Mouse (Mus musculus) heart, postnatal 10 days (tissue): ENCODE measurements around the gene Tsc2. TPM values are rescaled to one million over a fixed set of nuclear protein-coding genes. Genes with fewer than 3 reads are reported as not detected.
A peak's percentile ranks its signal among the peaks of the same experiment; 100 is the strongest.

Experiments
- DNase-seq, 2 experiments: peaks; one replicate each; pipeline ENCODE4 v3.0.0; 2021
- intact Hi-C: fragments of 180-260 bp; cut with DNase I; formaldehyde crosslinking; loops from one replicate; pipeline ENCODE4 v1.15.1; 2025
- total RNA-seq, 2 experiments: library from RNA; stranded (reverse); gene quantifications; 2 replicates each; pipeline ENCODE4 v1.2.3; 2021

The Tsc2 gene
- total RNA-seq, 2 experiments from 2014 or later: 86.0 to 95.6 TPM

DNA sequence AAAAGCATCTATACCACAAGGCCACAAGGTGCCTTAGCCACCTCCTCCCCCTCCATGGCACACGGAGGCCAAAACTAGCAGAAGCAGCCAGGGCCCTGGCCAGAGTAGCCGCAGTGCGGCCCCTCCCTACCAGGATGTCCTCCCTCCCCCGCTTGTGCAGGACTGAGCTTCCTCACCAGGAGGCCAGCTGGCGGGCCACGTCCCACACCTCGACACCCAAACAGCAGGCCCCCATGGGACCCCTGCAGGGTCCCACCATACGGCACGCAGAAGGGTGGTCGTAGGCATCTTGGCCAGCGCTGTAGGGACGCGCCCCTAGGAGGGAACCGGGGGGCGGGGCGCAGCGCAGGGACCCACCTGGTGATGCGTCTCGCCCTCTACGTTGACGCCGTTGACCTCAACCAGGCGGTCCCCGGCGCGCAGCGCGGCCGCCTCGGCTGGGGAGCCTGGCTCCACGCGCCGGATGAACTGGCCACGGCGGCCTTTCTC, 17.2 kb upstream of the Tsc2 start:
- intact Hi-C loops: loop anchor here (2.0 to 5.0 kb wide), 3 partner anchors 17 to 52 kb away; partner anchors contain the start of genes Nthl1 and Tsc2
- DNase-seq: peak; percentile 71

DNA sequence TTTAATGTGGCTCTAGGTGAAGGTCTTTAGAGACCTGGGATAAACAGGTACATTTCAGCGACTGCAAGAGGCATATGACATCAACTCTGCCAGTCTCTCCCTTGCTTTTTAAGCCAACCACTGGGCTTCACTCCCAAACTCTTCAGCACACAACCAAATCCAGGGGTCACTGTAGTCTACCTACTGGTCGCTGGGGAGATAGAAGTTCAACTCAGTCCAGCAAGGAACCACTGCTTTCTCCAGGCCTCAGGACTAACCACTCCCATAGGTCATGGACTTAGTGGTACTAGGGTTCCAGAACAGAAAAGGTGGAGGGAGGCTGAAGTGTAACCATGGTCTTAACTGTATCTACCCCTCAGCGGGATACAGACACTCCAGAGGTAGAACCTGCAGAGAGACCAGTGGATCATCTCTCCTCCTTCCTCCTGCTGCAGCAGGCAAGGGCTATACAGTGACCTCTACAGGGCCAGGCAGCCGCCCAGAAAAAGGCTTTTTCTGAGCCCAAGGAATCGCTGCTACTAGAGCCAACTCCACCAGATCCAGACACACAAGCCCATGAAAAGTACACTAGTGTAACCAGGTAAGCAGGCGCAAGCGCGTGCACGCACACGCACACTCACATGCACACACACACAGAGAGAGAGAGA, 16.4 kb upstream of the Tsc2 start:
- intact Hi-C loops: no loop called here
- no peak for DNase-seq

DNA sequence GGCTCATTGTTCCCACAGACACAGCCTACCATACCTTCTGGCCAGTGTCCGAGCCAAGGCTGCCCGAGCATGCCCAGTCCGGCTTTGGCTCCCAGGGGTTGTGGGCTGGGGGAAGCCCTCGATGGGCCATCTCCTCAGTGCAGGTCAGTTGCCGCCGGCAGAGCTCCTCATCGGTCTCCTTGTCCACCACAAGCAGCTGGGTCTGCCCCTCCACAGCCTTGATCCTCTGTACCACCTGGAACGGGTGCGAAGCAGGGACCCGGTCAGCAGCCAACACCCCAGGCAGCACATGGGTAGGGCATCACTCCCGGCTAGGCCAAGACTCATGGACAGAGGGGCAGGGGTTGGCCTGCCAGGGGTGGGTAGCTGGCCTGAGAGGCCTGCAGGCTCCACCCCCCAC, 15.1 kb upstream of the Tsc2 start:
- intact Hi-C loops: no loop called here

DNA sequence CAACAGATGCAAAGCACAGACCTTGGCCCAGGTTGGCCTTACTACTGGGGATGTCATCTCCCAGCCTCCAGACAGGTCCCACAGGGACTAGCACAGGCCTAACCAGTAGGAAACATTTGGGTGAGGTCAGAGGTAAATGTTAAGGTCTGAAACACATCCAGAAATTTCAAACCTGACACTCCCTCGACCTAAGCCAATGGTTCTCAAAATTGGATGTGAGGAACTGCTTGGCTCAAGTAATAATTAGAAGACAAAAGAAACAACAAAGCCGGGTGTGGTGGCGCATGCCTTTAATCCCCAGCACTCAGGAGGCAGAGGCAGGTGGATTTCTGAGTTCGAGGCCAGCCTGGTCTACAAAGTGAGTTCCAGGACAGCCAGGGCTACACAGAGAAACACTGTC, 14.0 kb upstream of the Tsc2 start:
- no peak for DNase-seq
- intact Hi-C loops: no loop called here

More for the DNA sequence above, 15.1 kb upstream of the Tsc2 start:
- DNase-seq: no peak

DNA sequence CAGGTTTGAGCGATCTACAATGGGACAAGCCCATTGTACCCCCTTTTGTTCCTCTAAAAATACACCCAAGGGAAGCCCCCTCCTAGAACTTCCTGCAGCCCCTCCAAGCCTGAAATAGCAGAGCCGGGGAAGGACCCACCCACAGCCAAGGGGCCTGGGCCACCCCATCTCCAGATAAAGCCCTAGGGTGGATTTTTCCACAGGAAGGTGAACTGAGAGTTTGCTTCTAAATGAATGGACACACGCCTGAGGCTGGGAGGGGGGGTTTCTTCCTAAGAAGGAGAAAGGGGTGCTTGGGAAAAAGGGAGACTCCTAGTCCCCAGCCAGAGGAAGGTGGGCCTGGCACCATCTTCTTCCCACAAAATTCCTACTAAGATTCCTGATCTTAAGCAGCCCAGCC, 13.5 kb upstream of the Tsc2 start:
- DNase-seq: no peak
- intact Hi-C loops: no loop called here

DNA sequence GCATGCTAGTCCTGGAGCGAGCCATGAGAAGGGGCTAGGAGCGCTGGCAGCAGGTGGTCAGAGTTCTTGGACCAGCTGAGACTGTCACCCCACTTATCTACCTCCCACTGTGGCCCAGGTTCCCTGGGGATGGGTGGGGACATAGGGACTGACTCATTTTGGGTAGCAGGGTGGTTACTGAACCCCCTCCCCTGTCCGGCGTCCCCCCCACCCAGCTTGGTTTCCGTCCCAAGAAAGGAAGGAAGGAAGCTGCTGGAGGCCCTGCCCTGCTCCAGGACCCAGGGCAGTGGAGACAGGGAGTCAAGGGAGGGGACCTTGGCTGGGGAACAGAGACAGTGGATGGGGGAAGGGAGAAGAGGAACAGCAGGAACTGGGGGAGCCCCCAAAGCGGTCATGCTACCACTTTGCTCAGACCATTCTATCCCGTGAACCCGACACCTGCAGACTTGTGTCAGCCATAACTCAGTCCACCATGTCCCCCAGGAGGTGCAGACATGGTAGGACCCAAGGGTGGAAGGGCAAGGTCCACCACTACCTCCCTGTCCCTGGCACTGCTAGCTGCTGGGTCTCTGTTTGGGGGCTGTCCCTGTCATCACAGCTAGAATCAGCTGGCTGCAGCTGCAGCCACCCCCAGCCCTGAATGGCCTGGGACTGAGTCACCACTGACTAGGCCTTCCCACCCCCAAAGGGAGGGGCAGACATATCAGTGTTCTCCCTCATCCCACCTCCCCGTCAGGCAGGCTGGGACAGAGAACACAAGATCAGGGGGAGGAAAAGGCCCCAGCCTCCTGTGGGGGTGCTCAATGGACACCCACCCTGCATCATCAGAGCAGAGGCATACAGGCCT, 12.7 kb upstream of the Tsc2 start:
- peak; percentile 67 to 69 for DNase-seq
- intact Hi-C loops: no loop called here

DNA sequence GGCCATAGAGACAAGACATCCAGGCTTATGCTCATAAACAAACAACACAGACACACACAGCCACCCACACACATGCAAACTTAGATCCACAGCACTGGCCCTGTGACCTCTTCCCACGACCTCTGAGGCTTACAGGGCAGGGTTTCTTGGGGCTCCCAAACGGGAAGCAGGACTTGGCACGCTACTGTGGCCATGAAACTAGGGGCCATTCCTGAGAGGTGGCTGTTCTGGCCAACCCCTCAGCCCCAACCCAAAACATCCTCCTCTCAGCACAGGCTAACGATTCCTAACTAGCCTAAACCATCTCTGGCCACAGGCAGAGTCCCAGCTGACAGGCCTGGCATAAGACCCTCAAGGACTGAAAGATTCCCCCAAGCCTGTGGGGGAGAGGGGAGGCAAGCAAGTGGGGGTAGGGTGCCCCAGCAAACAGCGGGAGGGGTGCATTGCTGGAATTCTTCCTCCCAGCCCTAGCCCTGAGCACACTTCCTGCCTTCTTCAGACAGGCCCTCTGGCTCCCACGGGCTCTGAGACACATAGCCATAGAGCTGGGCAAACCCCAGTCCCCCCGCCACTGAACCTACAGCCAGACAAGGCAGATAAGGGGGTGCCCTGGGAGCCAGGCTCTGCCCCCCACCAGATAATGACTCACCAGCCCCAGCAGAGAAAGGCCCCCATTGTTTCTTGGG, 11.7 kb upstream of the Tsc2 start:
- DNase-seq: peak in 1 of 2 experiments; percentile 49
- intact Hi-C loops: no loop called here

DNA sequence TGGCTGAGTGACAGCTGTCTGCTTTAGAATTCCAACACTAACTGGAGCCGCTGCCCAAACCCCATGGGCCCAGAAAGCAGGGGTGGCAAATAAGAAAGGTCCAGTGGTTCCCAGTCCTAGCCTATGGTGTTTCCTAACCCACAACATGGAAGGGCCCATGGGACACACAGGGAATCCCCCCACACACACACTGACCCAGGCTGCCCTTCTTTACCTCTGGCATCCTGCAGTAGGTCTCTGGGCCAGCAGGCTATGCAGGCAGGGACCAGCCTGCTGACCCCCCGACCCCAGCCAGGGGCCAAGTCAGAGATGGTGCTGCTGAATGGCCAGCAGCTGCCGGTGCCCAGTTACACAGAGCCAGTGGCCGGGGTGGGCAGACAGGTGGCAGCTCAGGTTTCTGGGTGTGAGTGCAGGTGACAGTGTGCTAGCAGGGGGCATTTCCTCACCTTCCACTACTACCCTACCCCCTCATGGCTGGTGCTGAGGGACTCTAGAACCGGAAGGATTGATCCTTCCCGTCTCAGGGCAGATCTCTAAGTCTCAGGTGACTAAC, 10.4 kb upstream of the Tsc2 start:
- intact Hi-C loops: no loop called here
- no peak for DNase-seq

DNA sequence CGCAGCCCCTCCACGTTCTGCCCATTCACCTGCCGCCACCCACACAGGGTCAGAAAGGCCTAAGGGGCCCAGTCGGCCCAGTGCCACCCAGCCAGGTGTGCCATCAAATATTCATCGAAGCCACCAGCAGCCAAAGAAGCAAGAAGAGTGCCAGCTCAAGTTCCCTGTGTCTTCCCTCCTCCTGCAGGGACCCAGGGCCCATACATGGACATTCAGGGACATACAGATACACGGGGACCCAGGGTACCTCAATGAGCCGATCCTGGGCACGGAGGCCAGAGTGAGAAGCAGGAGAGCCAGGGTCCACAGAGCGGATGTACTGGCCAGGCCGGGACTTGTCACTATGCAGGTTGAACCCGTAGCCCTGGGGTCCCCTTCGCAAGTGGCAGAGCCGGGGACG, 9.5 kb upstream of the Tsc2 start:
- intact Hi-C loops: no loop called here
- no peak for DNase-seq

DNA sequence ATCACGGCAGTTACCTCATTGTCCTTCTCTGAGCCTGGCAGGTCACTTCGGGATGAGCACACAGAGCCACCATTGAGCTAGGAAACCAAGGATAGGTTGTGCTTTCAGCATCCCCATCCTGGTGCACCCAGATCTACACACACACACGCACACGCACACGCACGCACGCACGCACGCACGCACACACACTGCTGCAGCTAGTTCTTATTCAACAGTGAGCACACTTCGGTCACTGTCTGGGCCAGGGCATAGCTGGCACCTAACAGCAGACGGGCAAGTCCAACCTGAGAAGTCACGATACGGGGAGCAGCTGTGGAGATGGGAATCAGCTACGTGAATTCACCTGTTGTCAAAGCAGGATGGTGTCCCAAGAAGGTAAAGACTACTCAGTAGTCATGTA, 8.2 kb upstream of the Tsc2 start:
- no peak for DNase-seq
- intact Hi-C loops: no loop called here

DNA sequence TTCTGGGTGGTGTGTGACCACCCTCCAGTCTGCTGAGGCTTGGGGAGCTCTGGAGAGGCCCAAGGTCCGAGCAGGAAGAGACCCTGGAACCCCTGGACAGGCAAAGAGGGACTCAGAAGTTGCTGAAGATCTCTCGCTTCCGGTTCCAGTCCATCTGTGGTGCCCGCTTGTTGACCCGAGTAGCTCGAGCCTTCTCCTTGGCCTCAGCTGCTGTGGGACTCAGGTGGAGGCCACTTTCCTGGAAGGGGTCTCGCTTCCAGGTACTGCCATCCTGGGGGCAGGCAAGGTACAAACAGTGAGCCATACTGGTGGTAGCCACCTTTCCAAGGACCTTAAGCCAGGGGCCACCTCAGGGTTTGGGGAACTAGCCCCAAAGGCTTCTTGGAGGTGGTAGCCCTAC, 7.7 kb upstream of the Tsc2 start:
- no peak for DNase-seq
- intact Hi-C loops: no loop called here

DNA sequence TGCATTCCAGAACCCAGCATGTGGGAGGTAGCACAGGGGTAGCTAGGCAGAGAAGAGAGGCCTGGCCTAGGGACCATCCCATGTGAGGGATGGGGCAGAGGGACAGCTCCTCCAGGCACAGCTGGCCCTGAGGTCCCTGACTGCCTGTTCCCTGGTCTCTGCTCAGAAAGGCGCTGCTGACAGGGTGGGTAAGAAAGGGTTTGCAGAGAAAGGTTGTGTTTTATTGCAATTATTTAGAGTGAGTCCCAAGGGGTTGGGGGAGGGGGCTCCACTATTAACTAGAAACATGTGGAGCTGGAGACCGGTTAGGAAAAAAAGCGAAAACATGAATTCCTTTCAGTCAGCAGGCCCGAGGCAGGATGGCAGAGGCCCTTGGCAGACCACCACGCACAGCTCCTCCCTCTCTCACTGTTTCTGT, 7.2 kb upstream of the Tsc2 start:
- peak in 1 of 2 experiments; percentile 50 for DNase-seq
- intact Hi-C loops: no loop called here

DNA sequence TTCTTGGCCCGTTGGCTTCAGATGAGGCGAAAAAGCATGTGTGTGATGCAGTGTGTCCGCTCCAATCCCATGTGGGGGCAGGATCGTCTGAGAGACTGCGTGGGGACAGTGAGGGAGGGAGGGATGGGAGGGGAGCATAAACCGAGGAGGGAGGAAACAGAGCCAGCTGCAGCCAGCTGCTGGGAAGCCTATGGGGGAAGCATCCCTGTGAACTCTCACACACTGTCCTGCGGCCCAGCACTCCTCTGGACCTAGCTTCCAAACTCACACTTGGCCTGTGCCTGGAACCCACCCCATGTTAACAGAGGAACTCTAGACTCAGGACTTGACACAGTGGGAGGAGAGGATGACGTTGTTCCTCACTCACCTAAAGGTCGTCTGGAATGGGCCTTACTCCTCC, 6.4 kb upstream of the Tsc2 start:
- DNase-seq: peak; percentile 81 to 86
- intact Hi-C loops: no loop called here

DNA sequence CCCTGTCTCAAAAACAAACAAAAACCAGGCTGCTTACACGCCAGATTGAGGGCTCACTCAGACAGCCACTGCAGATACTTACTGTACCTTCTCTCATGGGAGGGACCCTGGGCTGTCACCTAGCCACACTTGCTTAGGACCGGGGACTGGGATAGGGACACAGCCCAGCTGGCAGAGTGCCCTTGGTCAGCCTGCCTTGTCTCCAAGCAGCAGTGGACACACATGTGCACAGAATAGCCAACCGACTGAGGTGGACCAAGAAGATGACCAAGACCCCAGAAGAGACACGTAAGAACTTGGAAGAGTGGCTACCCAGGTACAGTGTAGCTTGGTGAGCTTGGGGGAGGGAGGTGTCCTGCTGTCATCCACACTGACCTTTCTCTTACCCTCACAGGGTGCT, 5.8 kb upstream of the Tsc2 start:
- intact Hi-C loops: no loop called here
- DNase-seq: peak in 1 of 2 experiments; percentile 54

DNA sequence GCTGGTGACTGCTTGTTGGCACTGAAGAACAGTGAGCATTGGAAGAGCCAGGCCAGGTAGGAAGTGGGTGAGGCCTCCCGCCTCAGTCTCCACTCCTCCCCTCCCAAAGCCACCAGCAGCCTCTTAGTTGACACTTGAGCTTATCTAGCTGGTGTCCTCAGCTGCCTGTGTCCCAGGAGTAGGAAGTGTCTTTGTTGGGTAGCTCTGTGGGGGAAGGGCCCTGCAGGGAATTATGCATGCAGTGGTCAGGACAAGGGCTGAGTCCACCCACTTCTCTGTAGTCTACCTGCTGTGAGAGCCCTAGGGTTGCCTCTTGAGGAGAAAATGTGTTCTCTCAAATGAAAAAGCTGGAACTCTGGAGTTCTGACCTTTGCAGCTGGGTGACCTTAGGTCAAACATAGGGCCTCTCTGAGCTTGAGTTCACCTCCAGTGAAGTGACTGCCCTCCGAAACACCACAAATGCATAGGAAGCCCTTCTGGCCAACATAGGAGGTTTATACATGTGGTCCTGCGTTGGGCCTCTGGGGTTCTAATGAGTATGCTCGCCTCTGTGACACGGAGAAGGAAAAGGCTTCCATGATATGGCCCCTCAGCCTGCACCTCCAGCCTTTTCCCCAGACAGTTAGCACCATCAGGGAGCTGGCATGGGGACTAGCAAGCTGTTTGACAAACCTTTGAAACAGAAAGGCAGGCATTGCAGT, 4.5 kb upstream of the Tsc2 start:
- DNase-seq: no peak
- intact Hi-C loops: no loop called here

DNA sequence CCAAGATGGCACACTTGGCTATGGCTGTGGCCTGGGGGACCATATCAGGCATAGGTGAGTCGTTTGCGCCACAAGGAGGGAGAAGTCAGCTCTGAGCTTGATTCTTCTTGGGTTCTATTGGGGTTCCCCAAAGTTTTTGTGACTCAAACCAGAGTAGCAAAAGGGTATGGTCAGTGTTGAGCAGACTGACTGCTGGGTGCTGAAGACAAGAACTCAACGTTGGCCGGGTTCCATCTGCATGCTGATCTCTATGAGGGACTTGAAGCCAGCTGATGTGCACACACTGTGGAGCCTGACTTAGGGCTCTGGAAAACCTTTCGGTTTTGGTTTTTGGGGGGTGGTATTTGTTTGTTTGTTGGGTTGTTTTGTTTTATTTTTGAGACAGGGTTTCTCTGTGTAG, 3.3 kb upstream of the Tsc2 start:
- intact Hi-C loops: no loop called here
- DNase-seq: no peak

DNA sequence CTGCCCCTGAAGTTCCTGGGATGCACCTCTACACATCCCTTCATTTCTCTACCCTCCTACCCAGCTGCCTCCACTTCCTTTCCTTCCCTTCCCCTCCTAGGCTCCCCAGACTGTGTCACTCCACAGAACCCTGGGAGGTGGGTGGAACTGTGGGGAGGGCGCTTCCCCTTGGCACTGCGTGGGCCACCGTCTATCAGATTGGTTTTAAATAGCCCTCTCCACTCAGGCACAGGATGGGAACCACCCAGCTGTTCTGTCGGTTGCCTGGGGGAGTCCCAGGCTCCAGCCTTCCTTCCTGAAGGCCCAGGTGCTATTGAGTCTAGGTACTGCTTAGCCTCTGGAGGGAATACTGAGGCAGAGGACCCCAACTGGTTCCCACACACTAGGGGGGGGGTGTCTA, 2.6 kb upstream of the Tsc2 start:
- DNase-seq: no peak
- intact Hi-C loops: no loop called here

DNA sequence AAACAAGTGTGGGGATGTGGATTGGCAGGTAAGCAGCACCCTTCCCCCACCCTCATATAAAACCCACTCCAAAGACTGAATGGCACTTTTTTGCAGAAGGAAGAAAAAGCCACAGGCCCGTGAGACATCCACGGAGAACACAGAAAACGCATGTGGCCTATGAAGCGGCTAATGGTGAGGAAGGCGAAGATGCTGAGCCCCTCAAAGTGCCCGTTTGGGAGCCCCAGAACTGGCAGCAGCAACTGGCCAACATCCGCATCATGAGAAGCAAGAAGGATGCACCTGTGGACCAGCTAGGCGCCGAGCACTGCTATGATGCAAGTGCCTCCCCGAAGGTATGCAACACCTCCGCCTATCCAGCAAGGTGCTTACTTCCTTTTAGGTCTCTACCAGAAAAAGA, 1.4 kb upstream of the Tsc2 start:
- no peak for DNase-seq
- intact Hi-C loops: loop anchor here (2.0 kb wide), 1 partner anchor 17 kb away; the partner anchor contains the start of gene Slc9a3r2

DNA sequence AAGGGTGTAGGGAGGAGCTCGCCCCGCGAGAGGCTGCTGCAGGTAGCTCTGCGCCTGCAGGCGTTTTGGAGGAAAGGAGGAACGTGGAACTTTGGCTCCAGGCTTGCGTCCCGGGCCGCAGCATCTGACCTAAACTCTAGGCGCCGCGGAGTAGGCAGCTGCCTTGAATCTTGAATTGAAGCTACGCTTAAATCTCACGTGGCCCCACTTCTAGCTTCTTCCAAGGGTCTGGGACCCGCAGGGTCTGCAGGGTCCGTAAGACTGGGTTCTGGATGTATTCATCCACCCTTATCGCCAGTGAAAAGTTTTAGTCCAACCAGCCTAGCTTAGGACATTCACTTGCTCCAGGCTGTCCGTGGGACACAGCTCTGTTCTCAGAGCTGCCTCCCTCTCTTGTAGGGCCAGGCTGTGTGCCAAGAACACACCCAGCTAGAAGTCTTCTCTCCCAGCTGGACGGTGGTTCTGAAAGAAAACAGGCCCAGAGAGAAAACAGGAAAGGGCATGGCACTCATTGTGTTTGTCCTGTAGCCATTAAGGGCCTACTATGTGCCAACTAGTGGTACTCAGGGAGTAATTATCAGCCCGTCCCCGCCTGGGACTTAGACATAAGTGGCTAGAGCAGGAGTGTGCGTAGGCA, 501 bp upstream of the Tsc2 start:
- intact Hi-C loops: loop anchor here (2.0 kb wide), 1 partner anchor 18 kb away; the partner anchor contains the start of gene Slc9a3r2
- peak; percentile 83 to 85 for DNase-seq

DNA sequence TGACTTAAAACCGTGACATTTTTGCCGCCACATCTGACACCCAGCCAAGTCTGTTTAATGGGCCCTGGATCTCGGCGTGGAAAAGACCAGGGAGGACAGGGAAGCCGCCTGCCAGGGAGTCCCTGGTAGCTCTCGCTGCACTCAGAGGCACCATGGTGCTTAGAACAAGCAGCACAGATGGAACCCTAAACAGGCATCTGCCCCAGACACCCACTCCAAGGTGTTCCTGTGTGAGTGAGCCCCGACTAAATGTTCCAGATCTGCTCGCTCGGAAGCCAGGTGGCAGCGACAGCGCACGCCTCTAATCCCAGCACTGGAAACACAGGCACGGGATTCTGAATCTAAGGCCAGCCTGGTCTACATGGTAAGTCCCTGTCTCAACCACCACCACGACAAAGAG, 2.4 kb downstream of the Tsc2 start:
- intact Hi-C loops: no loop called here
- no peak for DNase-seq
